Mouse (Mus musculus): ENCODE data around the gene Pmvk.

DNA sequence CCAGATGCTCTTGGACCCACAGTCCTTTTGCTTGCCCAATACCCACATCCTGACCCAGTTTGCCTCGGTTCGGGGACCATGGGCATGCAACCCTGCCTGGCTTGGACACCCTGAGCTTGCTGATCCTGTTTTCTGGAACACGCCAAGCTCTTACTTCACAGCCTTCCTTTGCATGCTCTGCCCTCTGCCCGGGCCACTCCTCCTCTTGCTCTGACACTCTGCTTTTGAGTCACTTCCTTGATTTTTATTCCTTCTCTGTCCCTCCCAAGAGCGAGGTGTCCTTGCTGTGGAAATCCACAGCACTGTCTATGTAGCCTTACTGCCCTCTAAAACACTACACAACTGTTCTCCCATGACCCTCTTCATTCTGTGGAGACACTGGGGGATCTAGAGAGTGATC is 27.9 kb downstream of the Pmvk start:
- no peak for TF ChIP-seq CTCF (IDR thresholded peaks at IDR 0.05 in 2 of 3, conservative IDR thresholded peaks at IDR 0.05 in 1 of 3; ENCODE audit: control insufficient read depth in 1 of 3, insufficient read depth in 1 of 3, low read depth in 2 of 3, low read length in 3 of 3, poor library complexity in 1 of 3, severe bottlenecking in 1 of 3)
- TF ChIP-seq TBP (IDR thresholded peaks at IDR 0.05; ENCODE audit: low read depth, low read length), result no peak
- TF ChIP-seq SMC3 (IDR thresholded peaks at IDR 0.05; ENCODE audit: low read depth, low read length), result no peak
- TF ChIP-seq MEF2A (IDR thresholded peaks at IDR 0.05; ENCODE audit: extremely low read depth, insufficient replicate concordance, low read depth, low read length, poor library complexity, severe bottlenecking), result no peak
- no peak for TF ChIP-seq MAX (IDR thresholded peaks at IDR 0.05; ENCODE audit: low read length)
- no peak for TF ChIP-seq POLR2A (IDR thresholded peaks at IDR 0.05; ENCODE audit: control insufficient read depth in 1 of 2, insufficient read depth in 1 of 2, low read depth in 1 of 2, low read length in 2 of 2, poor library complexity in 1 of 2)

All from MEL (cell line).